Mouse (Mus musculus) CD4-positive helper T cell, adult 2 months (primary cell): ENCODE measurements around the gene Bcar1.

Source experiments
- DNase-seq: peaks from one replicate; pipeline ENCODE4 v3.0.0-alpha.2; 2012; ENCODE audit warnings: low read depth, missing footprints, low spot score

Bcar1 gene

GRCm38 (mm10) chr8:111716603-111717487 lies 26.8 kb downstream of the Bcar1 start:
- DNase-seq, result no peak

- no peak for DNase-seq
These were observed 28.1 kb downstream of the Bcar1 start for GRCm38 (mm10) chr8:111715514-111715913.

- DNase-seq, result no peak
These were observed 29.3 kb downstream of the Bcar1 start for GRCm38 (mm10) chr8:111714295-111714694.

- no peak for DNase-seq
These were observed 29.8 kb downstream of the Bcar1 start for GRCm38 (mm10) chr8:111713817-111714216.

- no peak for DNase-seq
These were observed 30.3 kb downstream of the Bcar1 start for GRCm38 (mm10) chr8:111713291-111713690.

GRCm38 (mm10) chr8:111712588-111712987 lies 31.0 kb downstream of the Bcar1 start:
- peak; percentile 58 for DNase-seq

GRCm38 (mm10) chr8:111712135-111712534 lies 31.5 kb downstream of the Bcar1 start:
- DNase-seq, result no peak

- DNase-seq, result no peak
These were observed 32.7 kb downstream of the Bcar1 start for GRCm38 (mm10) chr8:111710777-111711485.

- DNase-seq, result no peak
These were observed 34.4 kb downstream of the Bcar1 start for GRCm38 (mm10) chr8:111709223-111709622.

- no peak for DNase-seq
These were observed 35.3 kb downstream of the Bcar1 start for GRCm38 (mm10) chr8:111708265-111708664.

GRCm38 (mm10) chr8:111705699-111706098 lies 37.9 kb downstream of the Bcar1 start:
- no peak for DNase-seq

- no peak for DNase-seq
These were observed 38.4 kb downstream of the Bcar1 start for GRCm38 (mm10) chr8:111705222-111705621.

- no peak for DNase-seq
These were observed 39.0 kb downstream of the Bcar1 start for GRCm38 (mm10) chr8:111704585-111704984.

GRCm38 (mm10) chr8:111701380-111701779 lies 42.2 kb downstream of the Bcar1 start:
- DNase-seq, result no peak

- DNase-seq, result no peak
These were observed 42.9 kb downstream of the Bcar1 start for GRCm38 (mm10) chr8:111700740-111701139.

- DNase-seq, result no peak
These were observed 43.4 kb downstream of the Bcar1 start for GRCm38 (mm10) chr8:111700201-111700600.

- no peak for DNase-seq
These were observed 44.6 kb downstream of the Bcar1 start for GRCm38 (mm10) chr8:111699035-111699434.

- no peak for DNase-seq
These were observed 46.0 kb downstream of the Bcar1 start for GRCm38 (mm10) chr8:111697655-111698054.

- no peak for DNase-seq
These were observed 48.2 kb downstream of the Bcar1 start for GRCm38 (mm10) chr8:111695441-111695840.

GRCm38 (mm10) chr8:111693261-111693741 lies 50.3 kb downstream of the Bcar1 start:
- DNase-seq, result no peak

- no peak for DNase-seq
These were observed 52.6 kb downstream of the Bcar1 start, which contains the start of gene Ctrb1 for GRCm38 (mm10) chr8:111690960-111691445. Gene Ctrb1 (minus strand): TSS chr8:111691010.

- DNase-seq, result no peak
These were observed 56.7 kb downstream of the Bcar1 start for GRCm38 (mm10) chr8:111686881-111687280.
